Mouse (Mus musculus) adrenal gland, adult 2 months (tissue): ENCODE data around the gene Noxred1. TPM values are rescaled to one million over a fixed set of nuclear protein-coding genes. Genes with fewer than 3 reads are reported as not detected.

ENCODE experiments used
- DNase-seq: peaks from one replicate; pipeline ENCODE4 v3.0.0; 2021
- microRNA-seq, 2 experiments: library from miRNA; unstranded; fragments of <30 nt; microRNA quantifications; one replicate each; pipeline ENCODE4 v1.2.0; 2021
- polyA plus RNA-seq: library from polyadenylated mRNA; depleted of rRNA; stranded (reverse); fragments of >200 nt; gene quantifications from 2 replicates; pipeline ENCODE4 v1.2.3, GENCODE M21; 2012; rRNA removed
- total RNA-seq, 2 experiments: library from RNA; stranded (reverse); gene quantifications; 2 replicates each; pipeline ENCODE4 v1.2.3; 2021

Noxred1 gene
- total and polyA plus RNA-seq, 3 experiments = 0.76 to 1.4 TPM; not detected in 1

DNA sequence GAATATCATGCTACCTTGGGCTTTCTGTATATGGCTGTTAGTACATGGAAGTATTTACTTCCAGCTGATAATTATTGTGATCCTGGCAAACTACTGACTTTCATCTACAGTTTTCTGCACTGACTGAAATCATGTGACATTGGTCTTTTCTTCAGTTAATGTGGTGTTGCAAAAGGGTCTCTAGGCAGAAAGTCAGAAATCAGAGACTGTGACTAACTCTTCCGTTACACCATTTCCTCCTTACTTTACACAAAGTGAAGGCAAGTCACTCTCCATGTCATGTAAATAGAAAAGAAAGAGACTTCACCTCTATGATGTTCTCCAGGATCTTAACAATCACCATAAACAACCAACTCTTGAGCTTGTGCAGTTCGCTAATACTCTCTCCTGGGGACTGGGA lies 8.9 kb downstream of the Noxred1 start:
- DNase-seq = no peak

DNA sequence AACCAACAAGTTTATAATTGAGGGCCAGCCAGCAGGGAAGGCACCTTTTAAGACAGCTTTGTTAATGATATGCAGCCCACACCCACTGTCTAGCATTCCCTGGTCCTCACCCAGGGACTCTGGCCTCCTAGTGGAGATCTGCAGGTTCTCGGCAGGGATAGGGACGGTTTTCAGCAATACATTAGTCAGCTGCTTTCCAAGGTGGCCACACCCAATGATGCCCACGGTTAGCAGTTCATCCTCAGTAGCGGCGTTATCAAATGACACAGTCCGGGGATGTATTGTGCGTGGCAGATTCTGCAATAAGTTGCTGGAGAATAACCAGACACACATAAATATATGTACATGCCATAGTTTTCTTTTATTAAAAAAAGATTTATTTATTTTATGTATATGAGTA lies 11.7 kb downstream of the Noxred1 start:
- no peak for DNase-seq

DNA sequence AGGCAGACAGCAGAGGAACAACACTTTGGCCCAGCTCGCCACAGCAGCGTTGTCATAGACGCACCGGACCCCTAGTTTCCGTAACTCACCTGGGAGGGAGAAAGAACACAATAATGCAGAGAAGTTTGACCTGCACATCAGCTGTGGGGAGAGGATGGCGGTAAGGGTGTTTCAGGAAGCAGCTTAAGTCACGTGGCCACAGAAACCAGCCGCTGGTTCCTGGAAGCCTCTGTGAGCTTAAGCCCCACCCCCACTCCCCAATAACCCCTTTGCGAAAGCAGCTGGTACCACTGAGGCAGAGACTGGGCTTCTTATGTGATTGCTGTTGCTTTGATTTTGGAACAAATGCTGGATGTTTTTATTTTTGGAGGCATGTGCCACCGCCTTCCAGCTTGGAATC lies 13.6 kb downstream of the Noxred1 start:
- DNase-seq = no peak

DNA sequence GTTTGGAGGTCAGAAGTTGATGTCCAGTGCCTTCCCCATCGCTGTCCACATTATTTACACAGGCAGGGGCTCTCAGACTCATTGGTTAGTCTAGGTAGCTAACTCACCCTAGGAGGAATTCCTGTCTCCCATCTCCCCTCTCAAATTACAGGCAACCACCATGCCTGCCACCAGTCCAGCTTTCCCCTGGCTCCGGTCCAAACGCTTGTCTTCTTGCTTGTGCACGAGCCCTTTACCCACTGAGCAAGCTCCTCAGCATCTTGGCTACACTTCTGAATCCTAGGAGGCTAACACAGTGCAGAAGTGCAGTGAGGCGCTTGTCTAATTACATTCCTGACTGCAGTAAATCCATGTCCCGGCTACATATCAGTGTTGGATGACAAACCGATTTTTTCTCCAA lies 19.2 kb downstream of the Noxred1 start:
- DNase-seq = no peak

DNA sequence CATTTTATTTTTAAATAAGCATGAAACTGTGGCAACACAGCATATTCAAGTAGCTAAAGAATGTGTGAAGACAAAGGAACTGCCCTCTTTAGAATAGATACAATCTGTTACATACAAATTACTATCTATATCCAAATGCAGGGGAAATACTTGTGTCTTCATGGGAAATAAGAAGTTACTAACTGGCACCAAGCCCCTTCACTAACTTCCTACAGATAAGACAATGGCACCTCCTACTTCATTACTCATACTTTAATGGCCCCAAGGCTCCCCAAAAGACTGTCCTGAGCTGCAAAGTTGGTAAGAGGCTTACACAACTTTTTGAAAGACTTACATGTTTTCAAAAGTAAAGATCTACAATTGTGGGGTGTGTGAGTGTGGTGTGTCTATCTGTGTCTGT lies 20.9 kb downstream of the Noxred1 start:
- DNase-seq = no peak

DNA sequence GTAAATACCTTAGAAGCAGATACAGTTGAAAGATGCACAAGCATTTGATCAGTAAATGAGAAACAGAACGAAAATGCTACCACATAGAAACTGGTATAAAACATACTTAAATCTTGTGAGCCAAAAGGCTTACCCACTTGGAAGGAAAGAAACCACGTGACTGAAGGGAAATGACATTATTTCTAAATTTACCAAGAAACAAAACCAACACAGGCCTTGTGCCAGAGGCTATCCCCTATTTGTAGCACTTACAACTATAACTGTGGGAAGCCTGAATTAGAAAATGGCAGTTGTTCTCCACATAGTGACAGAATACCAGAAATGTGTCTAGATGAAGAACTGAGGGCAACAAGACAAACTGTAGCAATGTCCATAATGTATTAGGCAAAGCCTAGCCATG lies 22.5 kb downstream of the Noxred1 start:
- no peak for DNase-seq

DNA sequence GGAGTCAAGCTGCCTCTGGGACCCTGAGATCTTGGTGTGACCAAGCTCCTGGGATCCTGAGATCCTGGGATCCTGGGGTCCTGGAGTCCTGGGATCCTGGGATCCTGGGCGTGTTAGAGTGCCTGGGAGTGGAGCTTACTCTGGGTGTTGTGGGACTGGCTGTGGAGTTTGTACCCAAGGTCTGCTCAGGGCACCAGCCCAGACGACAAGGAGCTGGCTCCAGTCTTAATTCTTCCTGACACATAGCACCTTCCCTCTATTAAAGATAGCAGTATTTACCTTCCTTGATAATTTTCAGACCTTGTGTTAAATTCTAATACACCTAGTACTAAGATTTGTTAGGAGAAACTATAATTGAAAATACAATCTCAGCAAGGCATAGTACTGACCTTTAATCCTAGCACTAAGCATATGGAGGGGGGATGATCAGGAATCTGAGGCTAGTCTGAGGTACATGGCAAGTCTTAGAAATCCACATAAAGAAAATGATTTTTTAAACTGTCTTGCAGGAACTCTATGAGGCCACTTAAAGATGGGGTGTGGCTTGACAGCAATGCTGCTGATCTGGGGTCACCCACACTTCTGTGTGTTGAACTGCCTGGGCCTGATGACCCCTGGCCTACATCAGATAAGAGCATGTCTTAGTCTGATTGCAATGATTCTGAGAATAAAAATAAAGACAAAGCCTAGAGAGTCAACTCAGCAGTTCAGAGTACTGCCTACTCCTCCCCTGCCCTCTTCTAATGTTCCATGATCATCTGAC lies 25.5 kb downstream of the Noxred1 start:
- no peak for DNase-seq

DNA sequence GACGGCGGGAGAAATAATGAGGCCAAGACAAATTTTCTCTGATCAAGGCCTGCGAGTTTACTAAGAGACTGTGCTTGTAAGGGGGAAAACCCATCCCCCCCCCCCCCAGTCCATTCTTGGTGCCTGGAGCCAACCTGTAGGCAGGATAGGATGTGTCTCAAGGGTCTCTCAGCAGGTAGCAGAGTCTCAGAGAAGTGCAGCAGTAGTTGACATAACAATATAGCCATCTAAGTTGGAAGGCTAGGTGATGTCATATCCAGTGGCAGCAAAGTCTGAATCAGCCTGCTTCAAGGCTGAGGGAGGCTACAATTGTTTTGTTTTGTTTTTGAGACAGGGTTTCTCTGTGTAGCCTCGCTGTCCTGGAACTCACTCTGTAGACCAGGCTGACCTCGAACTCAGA lies 32.7 kb downstream of the Noxred1 start:
- peak; percentile 30 for DNase-seq

DNA sequence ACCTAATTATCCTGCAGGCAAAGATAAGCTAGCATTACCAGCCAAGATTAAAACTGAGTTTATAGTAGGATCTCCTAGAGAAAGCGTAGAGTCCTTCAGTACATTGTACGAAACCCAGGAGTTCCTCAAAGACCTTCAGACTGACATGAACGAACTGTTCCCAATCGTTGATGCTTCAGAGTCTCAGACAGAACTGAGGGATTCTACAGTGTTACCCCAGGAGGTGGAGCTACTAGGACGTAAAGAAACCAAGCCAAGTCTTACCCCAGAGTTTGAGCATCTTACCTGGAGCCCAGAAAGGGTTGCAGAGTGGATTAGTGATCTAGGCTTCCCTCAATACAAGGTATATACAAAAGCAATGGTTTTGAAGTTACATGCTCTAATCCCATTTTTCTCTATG lies 36.8 kb downstream of the Noxred1 start:
- no peak for DNase-seq

DNA sequence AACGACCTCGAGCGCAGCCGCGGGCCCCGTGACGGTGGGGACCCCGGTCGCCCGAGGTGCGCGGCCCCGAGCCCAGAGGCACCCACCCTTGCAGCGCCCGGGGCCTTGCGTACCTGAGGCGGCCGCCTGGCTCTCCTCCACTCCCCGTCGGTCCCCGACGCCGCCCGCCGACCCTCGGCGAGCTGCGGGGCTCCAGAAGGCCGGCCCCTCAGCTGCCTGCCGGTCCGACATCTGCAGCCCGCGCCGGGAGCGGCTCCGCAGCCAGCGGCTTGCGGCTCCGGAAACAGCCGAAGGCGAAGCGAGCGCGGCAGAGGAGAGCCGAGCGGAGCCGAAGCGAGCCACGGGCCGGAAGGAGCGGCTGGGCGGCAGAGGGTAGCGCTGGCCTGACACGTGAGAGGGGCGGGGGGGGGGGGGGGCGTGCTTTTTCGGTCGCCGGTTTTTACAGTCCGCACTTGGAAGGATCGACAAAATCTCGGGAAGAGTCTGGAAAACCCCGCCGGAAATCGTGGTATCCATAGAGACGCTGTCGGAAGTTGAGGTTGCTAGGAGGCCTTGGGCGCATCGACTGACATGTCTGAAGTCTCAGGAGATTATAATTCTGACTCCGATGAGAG lies 38.5 kb downstream of the Noxred1 start, which contains the start of gene Tmed8:
Gene Tmed8 (minus strand): TSS at position 482 of the 614 bp plus-strand sequence.
- DNase-seq = peak; percentile 89

DNA sequence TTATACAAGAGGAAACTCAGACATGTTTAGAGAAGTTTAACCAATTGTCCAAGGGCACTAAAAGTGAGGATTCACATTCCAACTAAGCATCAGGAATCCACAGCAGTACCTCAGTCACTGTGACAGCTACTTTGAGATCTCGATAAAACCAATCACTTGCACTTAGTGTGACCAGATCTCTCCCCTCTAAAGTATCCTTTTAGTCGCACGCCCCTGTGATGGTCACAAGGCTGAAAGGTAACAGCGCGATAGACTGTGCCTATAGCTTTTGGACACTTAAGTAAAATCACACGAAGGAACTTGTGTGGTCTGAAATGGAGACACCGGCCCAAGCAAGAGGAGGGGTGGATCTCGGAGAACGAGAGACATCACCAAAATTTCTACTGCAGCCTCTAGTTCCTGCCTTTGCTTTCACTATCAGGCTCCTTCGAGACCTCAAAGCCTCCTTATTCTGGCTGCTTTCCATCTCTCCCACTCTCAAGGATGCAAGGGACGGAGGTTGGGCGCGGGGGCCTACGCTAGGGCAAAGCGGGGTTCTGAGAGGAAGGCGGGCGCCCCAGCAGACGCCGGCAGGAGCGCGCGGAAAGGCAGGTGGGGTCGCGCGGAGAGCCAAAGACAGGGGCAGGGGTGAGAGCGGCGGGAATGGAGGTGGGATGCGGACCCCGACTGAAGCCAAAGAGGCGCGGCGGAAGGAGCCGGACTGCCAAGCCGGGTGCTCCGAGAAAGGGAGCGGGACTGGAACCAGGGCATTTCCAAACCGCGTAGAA lies 39.1 kb downstream of the Noxred1 start, which contains the start of gene Samd15:
Gene Samd15 (plus strand): TSS at position 518 of the 767 bp plus-strand sequence.
- peak; percentile 71 for DNase-seq

DNA sequence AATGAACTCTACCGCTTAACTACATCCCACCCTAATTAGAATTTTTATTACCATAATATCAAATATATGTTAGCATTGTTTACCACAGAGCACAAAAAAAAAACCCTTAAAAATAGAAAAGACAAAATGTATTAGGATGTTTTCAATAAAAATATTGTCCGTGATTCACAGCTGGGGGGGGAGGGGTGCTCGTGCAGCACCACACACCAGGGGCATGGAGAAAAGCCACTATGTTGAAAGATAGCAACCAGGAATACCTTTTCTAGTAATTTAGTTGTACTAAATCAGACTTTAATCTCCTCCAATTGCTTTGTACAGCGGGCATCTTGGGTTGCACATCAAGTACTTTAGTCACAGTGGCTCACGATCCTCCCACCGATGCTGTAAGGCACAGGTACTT lies 39.7 kb downstream of the Noxred1 start:
- DNase-seq = no peak

DNA sequence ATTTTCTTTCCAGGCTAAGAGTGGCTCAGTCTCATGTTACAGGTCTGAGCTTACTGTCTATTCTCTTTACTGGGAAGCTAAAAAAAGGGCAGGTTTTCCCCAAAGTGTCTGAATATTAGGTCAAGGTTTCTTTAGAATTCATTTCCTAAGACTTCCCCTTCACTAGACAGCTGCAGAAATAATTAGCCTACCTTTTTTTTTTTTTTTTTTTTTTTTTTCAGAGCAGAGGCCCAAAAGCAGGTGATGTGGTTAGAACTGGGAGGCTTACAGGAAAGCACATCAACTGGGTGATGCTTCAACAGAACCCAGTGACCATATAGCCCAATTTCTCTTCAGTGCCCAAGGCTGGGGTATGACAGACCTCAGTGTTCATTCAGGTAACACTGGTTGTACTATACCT lies 42.2 kb downstream of the Noxred1 start:
- no peak for DNase-seq

DNA sequence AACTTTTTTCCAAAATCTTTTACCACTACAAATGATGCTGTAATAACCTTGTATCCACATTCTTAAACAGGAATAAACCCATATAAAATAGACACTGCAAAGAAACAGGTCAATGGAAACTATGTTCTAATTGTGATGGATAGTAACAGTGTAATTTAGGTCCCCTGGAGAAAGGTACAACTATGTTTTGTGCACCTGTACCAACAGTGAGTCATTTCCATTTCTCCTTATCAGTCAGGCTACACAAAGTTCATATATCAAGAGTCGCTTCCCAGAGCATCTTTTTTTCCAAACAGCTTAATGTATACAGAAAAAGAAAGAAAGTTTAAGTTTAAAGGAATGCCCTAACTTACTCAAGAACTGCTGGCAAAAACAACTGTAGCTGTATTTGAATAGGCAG lies 43.5 kb downstream of the Noxred1 start:
- no peak for DNase-seq

DNA sequence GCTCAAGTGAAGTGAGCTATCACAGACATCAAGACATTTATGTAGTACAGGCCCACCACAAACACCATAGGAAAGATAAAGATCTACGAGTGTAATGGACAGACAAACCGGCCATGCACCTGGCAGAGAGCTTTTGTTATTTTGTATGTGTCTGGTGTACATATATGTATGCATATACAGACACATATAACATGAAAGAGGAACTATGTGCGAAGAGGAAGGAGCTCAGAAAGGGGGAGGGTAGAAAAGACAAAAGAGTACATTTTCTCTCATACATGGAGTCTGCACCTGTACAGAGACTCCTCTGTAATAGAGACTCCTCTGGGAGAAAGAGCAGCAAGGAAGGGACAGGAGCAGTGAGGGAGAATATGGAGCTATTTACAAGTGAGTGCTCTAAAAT lies 45.5 kb downstream of the Noxred1 start:
- DNase-seq = no peak

DNA sequence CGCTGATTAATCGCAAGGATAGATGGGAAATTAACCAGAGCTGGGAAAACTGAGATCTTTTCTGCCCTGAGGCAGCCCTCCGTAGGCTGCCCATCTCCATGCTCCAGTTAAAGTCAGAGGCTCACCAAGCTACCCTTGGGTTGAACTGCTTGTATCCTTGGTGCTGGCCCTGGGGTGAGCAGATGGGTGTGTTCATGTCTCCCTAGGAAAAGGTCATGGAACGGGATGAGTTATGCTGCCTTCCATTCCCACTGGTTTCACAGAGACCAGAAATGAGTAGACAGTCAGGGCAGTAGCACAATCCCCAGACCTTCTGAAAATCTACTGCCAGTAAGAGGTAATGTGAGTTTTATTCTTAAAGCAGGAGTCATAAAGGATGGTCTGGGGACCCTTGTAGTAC lies 60.9 kb downstream of the Noxred1 start:
- DNase-seq = peak; percentile 85

DNA sequence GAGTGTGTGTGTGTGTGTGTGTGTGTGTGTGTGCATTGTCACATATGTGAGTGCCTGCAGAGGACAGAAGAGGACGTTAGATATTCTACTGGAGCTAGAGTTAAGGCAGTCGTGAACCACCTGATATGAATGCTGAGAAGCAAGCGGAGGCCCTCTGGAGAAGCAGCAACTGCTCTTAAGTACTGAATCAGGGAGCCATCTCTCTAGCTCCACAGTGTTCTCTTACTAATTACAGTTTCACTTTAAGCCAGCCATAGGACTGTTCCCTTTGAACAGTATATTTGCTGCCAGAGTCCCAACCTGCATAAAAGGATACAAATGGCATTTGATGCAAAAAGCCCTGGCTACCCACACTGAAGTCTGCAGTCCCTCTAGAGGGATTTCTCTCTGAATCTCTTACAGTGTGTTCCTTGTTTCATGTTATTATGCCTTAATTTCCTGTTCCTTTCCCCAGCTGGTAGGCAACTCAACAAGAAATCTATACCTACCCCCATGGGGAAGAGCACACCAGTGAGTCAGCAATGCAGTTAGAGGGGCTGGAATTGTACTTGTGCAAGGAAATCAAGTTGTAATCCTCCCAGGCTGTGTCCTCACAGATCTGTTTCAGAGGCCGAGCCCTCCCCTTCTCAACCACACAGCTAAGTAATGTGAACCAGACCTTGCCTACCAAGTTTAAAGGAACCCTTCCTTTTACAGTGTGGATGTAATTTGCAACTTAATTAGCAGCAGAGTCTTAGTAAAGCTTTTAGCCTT lies 63.2 kb downstream of the Noxred1 start:
- no peak for DNase-seq

Small RNA genes lying within 50 kb of the gene (microRNA-seq; reads per million reads assigned to microRNA genes)
- gene Gm47293 = 0 reads per million in 2 experiments

Other genes with a start within 250 kb of the Noxred1 start
- 1 to 10 TPM; 1.2 to 1.4 TPM for gene Zdhhc22, start 248.3 kb downstream of the Noxred1 start, total RNA-seq
- 3.1 and 5.2 TPM in 2 replicates for gene Zdhhc22, start 248.3 kb downstream of the Noxred1 start, polyA plus RNA-seq
- 1 to 10 TPM; 1.3 to 2.4 TPM for gene Tmem63c, start 217.4 kb downstream of the Noxred1 start, total RNA-seq
- 1.0 and 1.8 TPM in 2 replicates for gene Tmem63c, start 217.4 kb downstream of the Noxred1 start, polyA plus RNA-seq
- 1 to 10 TPM; 1.9 to 2.3 TPM for gene Ngb, start 136.2 kb downstream of the Noxred1 start, total RNA-seq
- gene Ngb, start 136.2 kb downstream of the Noxred1 start, polyA plus RNA-seq = 4.0 and 7.9 TPM in 2 replicates
- gene Gstz1, start 91.6 kb downstream of the Noxred1 start, total RNA-seq = 100 to 1,000 TPM; 133 to 179 TPM
- gene Gstz1, start 91.6 kb downstream of the Noxred1 start, polyA plus RNA-seq = 93.7 and 100 TPM in 2 replicates
- 10 to 100 TPM; 13.0 to 13.5 TPM for gene Pomt2, start 90.8 kb downstream of the Noxred1 start, total RNA-seq
- gene Pomt2, start 90.8 kb downstream of the Noxred1 start, polyA plus RNA-seq = 12.7 and 13.6 TPM in 2 replicates
- gene Samd15, start 39.0 kb downstream of the Noxred1 start, total RNA-seq = 1 to 10 TPM; 1.8 to 2.9 TPM
- 0.27 TPM in 1 of 2 replicates, not detected in the other for gene Samd15, start 39.0 kb downstream of the Noxred1 start, polyA plus RNA-seq
- gene Tmed8, start 38.3 kb downstream of the Noxred1 start, total RNA-seq = 10 to 100 TPM; 25.7 to 28.6 TPM
- gene Tmed8, start 38.3 kb downstream of the Noxred1 start, polyA plus RNA-seq = 4.3 and 5.6 TPM in 2 replicates
- gene Vipas39, start 27.5 kb upstream of the Noxred1 start, total RNA-seq = 10 to 100 TPM; 38.0 to 40.9 TPM
- 14.1 and 14.2 TPM in 2 replicates for gene Vipas39, start 27.5 kb upstream of the Noxred1 start, polyA plus RNA-seq
- 100 to 1,000 TPM; 160 to 227 TPM for gene Ahsa1, start 27.7 kb upstream of the Noxred1 start, total RNA-seq
- 33.4 and 41.8 TPM in 2 replicates for gene Ahsa1, start 27.7 kb upstream of the Noxred1 start, polyA plus RNA-seq
- not detected for gene Ism2, start 61.0 kb upstream of the Noxred1 start, total RNA-seq
- gene Ism2, start 61.0 kb upstream of the Noxred1 start, polyA plus RNA-seq = 0.07 and 0.16 TPM in 2 replicates
- gene Sptlc2, start 149.6 kb upstream of the Noxred1 start, total RNA-seq = 100 to 1,000 TPM; 176 to 197 TPM
- gene Sptlc2, start 149.6 kb upstream of the Noxred1 start, polyA plus RNA-seq = 29.7 and 61.1 TPM in 2 replicates
- gene Slirp, start 205.2 kb upstream of the Noxred1 start, total RNA-seq = 100 to 1,000 TPM; 182 to 188 TPM
- gene Slirp, start 205.2 kb upstream of the Noxred1 start, polyA plus RNA-seq = 5.1 TPM in 2 replicates
- gene Alkbh1, start 205.3 kb upstream of the Noxred1 start, total RNA-seq = 10 to 100 TPM; 15.3 to 28.5 TPM
- gene Alkbh1, start 205.3 kb upstream of the Noxred1 start, polyA plus RNA-seq = 11.3 and 13.3 TPM in 2 replicates
- gene Snw1, start 233.5 kb upstream of the Noxred1 start, total RNA-seq = 10 to 100 TPM; 60.7 to 75.1 TPM
- 2.1 and 2.3 TPM in 2 replicates for gene Snw1, start 233.5 kb upstream of the Noxred1 start, polyA plus RNA-seq